Mouse (Mus musculus) testis, adult 2 months (tissue): Measurements from ENCODE around the gene Tpra1. TPM values are rescaled to one million over a fixed set of nuclear protein-coding genes. Genes with fewer than 3 reads are reported as not detected.

Source experiments
- H3K27ac ChIP-seq: fragments of 200-500 bp; 2 replicates; pipeline ENCODE4 v1.5.1; 2012; ENCODE audit warnings: low read depth, low read length; ENCODE audit not compliant: control insufficient read depth, insufficient read depth
- H3K27me3 ChIP-seq: fragments of 200-500 bp; 2 replicates; pipeline ENCODE4 v1.6.1; 2012; ENCODE audit warnings: mild to moderate bottlenecking, low read length, moderate library complexity; ENCODE audit not compliant: control insufficient read depth, insufficient read depth
- H3K36me3 ChIP-seq: fragments of 200-500 bp; 2 replicates; pipeline ENCODE4 v1.6.1; 2012; ENCODE audit warnings: mild to moderate bottlenecking, low read length; ENCODE audit not compliant: control insufficient read depth, insufficient read depth
- H3K4me1 ChIP-seq: fragments of 200-500 bp; 2 replicates; pipeline ENCODE4 v1.6.1; 2012; ENCODE audit warnings: low read length; ENCODE audit not compliant: control insufficient read depth, insufficient read depth
- H3K4me3 ChIP-seq: fragments of 200-500 bp; 2 replicates; pipeline ENCODE4 v1.5.1; 2012; ENCODE audit warnings: low read depth, mild to moderate bottlenecking, low read length, moderate library complexity, mixed read lengths; ENCODE audit not compliant: control insufficient read depth
- CTCF ChIP-seq: fragments of 200-500 bp; IDR thresholded peaks from 2 replicates; pipeline ENCODE4 v1.5.1; 2012; ENCODE audit warnings: low read depth, mild to moderate bottlenecking, inconsistent platforms, low read length, moderate library complexity; ENCODE audit not compliant: control insufficient read depth, insufficient read depth, insufficient replicate concordance
- POLR2A ChIP-seq: fragments of 200-500 bp; IDR thresholded peaks from 2 replicates; pipeline ENCODE4 v1.6.1; 2012; ENCODE audit warnings: low read depth, mild to moderate bottlenecking, inconsistent platforms, low read length, moderate library complexity; ENCODE audit not compliant: control insufficient read depth
- polyA plus RNA-seq: library from polyadenylated mRNA; depleted of rRNA; stranded (reverse); fragments of >200 nt; gene quantifications from 2 replicates; pipeline ENCODE4 v1.2.3, GENCODE M21; 2012; rRNA removed

Tpra1 gene
- 16.4 and 17.1 TPM in 2 replicates for polyA plus RNA-seq

DNA sequence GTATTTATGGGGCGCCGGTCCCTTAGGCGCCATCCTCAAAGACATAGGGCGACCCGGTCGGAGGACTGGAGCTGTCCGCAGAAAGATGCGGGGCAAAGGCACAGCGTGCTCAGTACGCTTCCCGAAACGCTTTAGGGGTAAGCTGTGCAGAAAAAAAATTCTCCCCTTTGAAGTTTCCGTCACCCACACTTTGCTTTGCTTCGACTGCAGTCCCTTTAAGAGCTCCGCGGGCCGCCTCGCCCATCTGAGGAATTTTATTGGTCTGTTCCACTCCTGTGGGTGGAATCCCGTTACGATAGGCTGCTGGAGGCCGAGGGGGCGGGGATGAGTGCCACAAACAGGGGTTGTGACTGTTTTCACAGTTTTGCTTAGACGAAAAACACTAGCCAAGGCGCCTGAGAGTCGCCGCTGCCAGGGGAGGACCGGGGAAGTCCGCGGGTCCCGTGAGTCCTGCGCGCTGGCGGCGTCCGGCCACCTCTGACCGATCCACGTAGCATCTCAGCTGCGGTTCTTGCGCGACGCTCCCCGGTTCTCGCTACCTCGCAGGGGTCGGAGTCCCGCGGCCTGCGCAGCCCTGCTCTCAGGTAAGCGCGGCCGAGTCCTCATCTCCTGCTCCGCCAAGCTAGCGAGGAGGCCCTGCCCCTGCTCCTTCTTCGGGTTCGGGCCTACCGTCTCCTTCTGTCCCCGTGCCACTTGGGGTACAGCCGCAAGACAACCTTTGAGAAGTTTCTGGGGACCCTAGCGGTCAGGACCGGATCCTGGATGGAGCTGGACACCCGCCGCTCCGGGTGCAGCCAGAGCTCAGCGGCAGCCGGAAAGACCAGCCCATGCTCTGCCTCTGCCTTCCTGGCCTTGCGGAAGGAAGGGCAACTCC is at the start of gene Tpra1:
Gene Tpra1, plus strand, starts transcription at position 305 of the 874 bp plus-strand sequence.
- Histone ChIP-seq H3K4me3 (peak within 1 kb of the TSS; percentile 97), H3K4me1 (peaks cover 27% of the 10 kb centered on the region), H3K27me3 (no peaks in the 10 kb centered on the region), H3K36me3 (no peaks in the 10 kb centered on the region), H3K27ac (peak within 1 kb of the TSS; percentile 88)
- TF ChIP-seq POLR2A (no peak; the same call in 1 of the 2 replicates), CTCF (no peak)

DNA sequence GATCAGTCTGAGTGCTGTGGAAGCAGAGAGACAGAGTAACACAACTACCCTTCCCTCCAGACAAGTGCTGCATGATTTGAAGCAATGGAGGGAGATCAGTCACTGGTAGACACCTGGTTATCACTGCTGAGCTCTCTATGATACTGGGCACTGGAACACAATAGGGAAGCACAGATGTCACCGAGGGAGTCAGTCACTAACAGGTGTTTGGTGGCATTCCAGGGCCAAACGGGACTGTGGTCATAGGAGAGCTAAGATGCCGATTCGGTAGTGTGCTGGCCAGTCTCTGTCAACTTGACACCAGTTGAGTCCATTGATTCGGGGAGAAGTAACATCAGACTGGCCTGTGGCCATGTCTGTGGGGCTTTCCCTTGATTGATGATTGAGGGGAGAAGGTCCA is 47.5 kb upstream of the Tpra1 start:
- no peaks in the 10 kb centered on the region; the same call in 1 of the 2 replicates for H3K4me1 ChIP-seq
- H3K4me3 ChIP-seq = no peak overlapping the region
- TF ChIP-seq POLR2A (no peak), CTCF (no peak)
- no peak overlapping the region for H3K27ac ChIP-seq
- no peaks in the 10 kb centered on the region for H3K27me3 ChIP-seq
- H3K36me3 ChIP-seq = no peaks in the 10 kb centered on the region

DNA sequence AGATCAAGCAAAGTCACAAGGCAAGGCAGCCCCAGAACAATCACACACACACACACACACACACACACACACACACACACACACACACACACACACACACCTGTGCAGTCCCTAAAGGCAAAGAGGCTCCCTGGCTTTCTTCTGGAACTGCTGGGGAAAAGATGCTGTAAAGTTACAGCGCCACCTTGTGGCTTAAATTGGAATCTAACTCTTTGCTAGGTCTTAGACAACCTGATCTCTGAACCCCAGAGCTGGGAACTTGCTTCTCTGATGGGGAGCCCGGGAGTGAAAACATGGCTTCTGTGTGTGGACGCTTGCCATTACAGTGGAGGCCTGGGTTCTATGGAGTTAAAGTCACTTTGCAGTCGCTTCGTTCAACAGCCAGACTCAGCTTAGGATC is 46.4 kb upstream of the Tpra1 start:
- Histone ChIP-seq H3K36me3 (no peaks in the 10 kb centered on the region), H3K4me3 (no peak overlapping the region), H3K27ac (no peak overlapping the region), H3K27me3 (no peaks in the 10 kb centered on the region), H3K4me1 (no peaks in the 10 kb centered on the region; the same call in 1 of the 2 replicates)
- TF ChIP-seq CTCF (peak; percentile 35; the same call in 1 of the 2 replicates), POLR2A (no peak)

DNA sequence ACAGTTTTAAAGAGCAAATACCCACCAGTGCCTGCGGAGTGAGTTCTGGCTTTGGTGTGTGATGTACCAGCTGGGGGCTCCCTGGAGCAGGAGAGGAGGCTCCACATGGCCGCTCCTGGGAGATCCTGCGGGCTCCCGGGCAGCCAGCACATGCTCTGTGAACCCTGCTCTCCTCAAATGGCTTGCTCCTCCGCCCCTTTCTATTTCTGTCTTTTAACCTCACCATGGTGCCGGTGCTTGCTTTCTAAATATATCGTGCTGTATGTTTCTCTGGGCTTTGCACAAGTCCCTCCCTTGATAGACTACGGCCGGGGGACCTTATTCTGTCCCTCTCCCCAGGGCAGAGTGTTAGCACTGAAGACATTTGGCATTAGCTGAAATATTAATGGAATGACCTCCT is 44.8 kb upstream of the Tpra1 start:
- no peak for TF ChIP-seq CTCF
- TF ChIP-seq POLR2A = no peak
- no peak overlapping the region for H3K4me3 ChIP-seq
- no peaks in the 10 kb centered on the region for H3K36me3 ChIP-seq

DNA sequence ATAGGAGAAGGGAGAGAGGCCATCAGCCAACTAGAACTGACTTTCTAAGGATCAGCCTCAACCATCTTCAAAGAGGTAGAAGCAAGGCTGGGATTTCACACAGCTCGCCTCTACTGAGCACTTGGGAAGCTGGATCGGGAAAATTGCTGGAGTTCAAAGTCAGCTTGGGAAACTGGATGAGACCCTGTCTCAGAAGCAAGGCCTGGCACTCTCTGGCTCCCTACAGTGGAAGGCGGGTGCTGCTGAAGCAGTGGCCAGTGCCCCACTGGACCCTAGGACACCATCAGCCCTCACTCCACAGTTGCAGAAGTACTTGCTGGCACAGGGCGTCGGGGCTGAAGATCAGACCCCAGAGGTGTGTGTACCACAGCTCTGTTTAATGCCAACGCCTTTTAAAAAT is 44.2 kb upstream of the Tpra1 start:
- Histone ChIP-seq H3K36me3 (no peaks in the 10 kb centered on the region), H3K4me1 (no peaks in the 10 kb centered on the region; the same call in 1 of the 2 replicates), H3K4me3 (no peak overlapping the region), H3K27me3 (no peaks in the 10 kb centered on the region), H3K27ac (no peak overlapping the region)
- TF ChIP-seq CTCF (no peak), POLR2A (no peak)

More for the DNA sequence above, 44.8 kb upstream of the Tpra1 start:
- Histone ChIP-seq H3K27ac (no peak overlapping the region), H3K27me3 (no peaks in the 10 kb centered on the region), H3K4me1 (no peaks in the 10 kb centered on the region; the same call in 1 of the 2 replicates)

DNA sequence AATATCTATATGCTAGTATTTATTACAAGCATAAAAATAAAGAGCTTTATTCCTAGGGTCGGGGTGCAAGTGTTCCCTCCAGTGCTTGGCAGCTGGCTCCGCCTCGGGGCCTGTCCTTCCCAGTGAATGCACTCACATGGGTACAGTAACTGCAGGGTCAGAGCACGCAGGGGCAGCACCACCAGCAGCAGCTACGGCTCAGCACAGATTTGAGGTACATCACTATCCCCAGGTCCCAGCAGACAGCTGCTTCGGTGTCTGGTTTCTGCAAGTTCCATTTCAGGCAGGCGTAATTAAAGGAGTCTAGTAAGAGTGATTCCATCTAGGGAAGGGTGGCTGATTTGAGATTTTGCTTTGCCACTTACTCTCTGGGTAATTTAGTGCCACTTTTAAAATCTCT is 43.7 kb upstream of the Tpra1 start:
- TF ChIP-seq CTCF (no peak), POLR2A (no peak)
- Histone ChIP-seq H3K27me3 (no peaks in the 10 kb centered on the region), H3K4me1 (no peaks in the 10 kb centered on the region), H3K36me3 (no peaks in the 10 kb centered on the region), H3K27ac (no peak overlapping the region), H3K4me3 (no peak overlapping the region)

DNA sequence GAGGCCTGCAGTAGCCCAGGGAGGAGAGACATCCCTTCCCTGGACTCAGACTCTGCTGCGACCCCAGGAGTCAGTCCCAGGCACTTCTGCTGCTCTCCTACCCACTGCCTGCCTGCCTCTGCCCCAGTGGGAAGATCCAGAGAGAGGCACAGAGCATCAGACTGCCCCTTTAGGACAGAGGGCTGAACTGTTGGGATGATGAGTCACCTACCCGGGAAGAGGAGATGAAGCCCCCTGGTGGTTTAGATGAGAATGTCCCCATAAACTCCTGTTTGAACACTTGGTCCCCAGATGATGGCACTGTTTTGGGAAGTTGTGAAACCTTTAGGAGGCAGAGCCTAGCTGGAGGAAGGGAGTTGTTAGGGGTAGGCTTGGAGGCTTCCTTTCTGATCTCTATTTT is 41.1 kb upstream of the Tpra1 start:
- no peaks in the 10 kb centered on the region for H3K36me3 ChIP-seq
- no peaks in the 10 kb centered on the region for H3K27me3 ChIP-seq
- H3K27ac ChIP-seq = no peak overlapping the region
- TF ChIP-seq POLR2A (no peak), CTCF (peak; percentile 40; the same call in 1 of the 2 replicates)
- no peaks in the 10 kb centered on the region for H3K4me1 ChIP-seq
- H3K4me3 ChIP-seq = no peak overlapping the region
